Mouse (Mus musculus) intestine, postnatal 0 days (tissue): Measurements from ENCODE around the gene Gm26920. TPM values are rescaled to one million over a fixed set of nuclear protein-coding genes. Genes with fewer than 3 reads are reported as not detected.

Experiments
- ATAC-seq: fragments of 200-750 bp; cut with Nextera tagmentation; 2 replicates; pipeline ENCODE4 v1.8.0; 2017; ENCODE audit warnings: mild to moderate bottlenecking, moderate TSS enrichment, moderate library complexity
- H3K27ac ChIP-seq: fragments of 300-500 bp; sonication (generic); 2 replicates; pipeline ENCODE4 v1.5.1; 2014; ENCODE audit warnings: mild to moderate bottlenecking, low read depth, low read length, moderate library complexity
- H3K27me3 ChIP-seq: fragments of 300-500 bp; sonication (generic); replicated peaks from 2 replicates; pipeline ENCODE4 v1.6.1; 2014; ENCODE audit warnings: low read length, mixed read lengths; ENCODE audit not compliant: control insufficient read depth, insufficient read depth
- H3K36me3 ChIP-seq: fragments of 300-500 bp; sonication (generic); 2 replicates; pipeline ENCODE4 v1.6.1; 2014; ENCODE audit warnings: mild to moderate bottlenecking, moderate library complexity; ENCODE audit not compliant: control insufficient read depth, insufficient read depth
- H3K4me1 ChIP-seq: fragments of 300-500 bp; sonication (generic); replicated peaks from 2 replicates; pipeline ENCODE4 v1.6.1; 2014; ENCODE audit warnings: antibody characterized with exemption, low read length, mixed read lengths; ENCODE audit not compliant: control insufficient read depth, insufficient read depth
- H3K4me2 ChIP-seq: fragments of 300-500 bp; sonication (generic); replicated peaks from 2 replicates; pipeline ENCODE4 v1.6.1; 2014; ENCODE audit warnings: low read depth, mild to moderate bottlenecking, moderate library complexity
- H3K4me3 ChIP-seq: fragments of 300-500 bp; sonication (generic); 2 replicates; pipeline ENCODE4 v1.5.1; 2014; ENCODE audit warnings: low read depth, low read length
- H3K9ac ChIP-seq: fragments of 300-500 bp; sonication (generic); 2 replicates; pipeline ENCODE4 v1.6.1; 2014; ENCODE audit warnings: mild to moderate bottlenecking, low read depth, low read length
- H3K9me3 ChIP-seq: fragments of 300-500 bp; sonication (generic); 2 replicates; pipeline ENCODE4 v1.6.1; 2016; ENCODE audit warnings: mixed run types; ENCODE audit not compliant: control insufficient read depth
- CTCF ChIP-seq: sonication (generic); IDR thresholded peaks from 2 replicates; pipeline ENCODE4 v1.5.1; 2016; ENCODE audit warnings: low read depth, mild to moderate bottlenecking, control low read depth, antibody characterized with exemption, moderate library complexity
- WGBS: fragments of 180-500 bp; shearing (Covaris S2); extraction: QIAGEN DNeasy Blood & Tissue Kit; methylation state at CpG from one replicate; pipeline ENCODE4 v1.1.7; 2014; 5-methylcytosine and 5-hydroxymethylcytosine counted together
- polyA plus RNA-seq: library from polyadenylated mRNA; unstranded; fragments of >200 nt; fragmentation: Nextera tagmentation; extraction: Ambion mirVana; gene quantifications from 2 replicates; pipeline ENCODE4 v1.2.1, GENCODE M21; 2015

Gm26920 gene
- polyA plus RNA-seq, 1 experiment from 2014 or later = not detected

- H3K36me3 ChIP-seq = 0 out of 2 replicates have a peak, but pooled peaks cover 3% of the 10 kb centered on the region
- H3K27ac ChIP-seq = 0 out of 2 replicates have a peak overlapping the region, but pooled peaks have one; percentile 16
- ATAC-seq = no peak
- H3K27me3 ChIP-seq = no peaks in the 10 kb centered on the region
- peak overlapping the region; percentile 80 for H3K4me2 ChIP-seq
- peak overlapping the region; percentile 59 for H3K4me3 ChIP-seq
- peak; percentile 70 for TF ChIP-seq CTCF
- 0 out of 2 replicates have a peak, but pooled peaks cover 4% of the 10 kb centered on the region for H3K4me1 ChIP-seq
- 0 out of 2 replicates have a peak overlapping the region, but pooled peaks have one; percentile 73 for H3K9ac ChIP-seq
- no peaks in the 10 kb centered on the region for H3K9me3 ChIP-seq
- WGBS = 9% methylated on average over 9 of the region's 9 CpGs
These were observed 868 bp upstream of the Gm26920 start for GRCm38 (mm10) chr7:30090970-30091585.

- no peak for ATAC-seq
- no peaks in the 10 kb centered on the region for H3K27me3 ChIP-seq
- peak overlapping the region; percentile 73; the same call in 1 of the 2 replicates for H3K9ac ChIP-seq
- H3K9me3 ChIP-seq = no peaks in the 10 kb centered on the region
- H3K27ac ChIP-seq = no peak overlapping the region
- H3K4me2 ChIP-seq = peak overlapping the region; percentile 80
- 0 out of 2 replicates have a peak, but pooled peaks cover 4% of the 10 kb centered on the region for H3K4me1 ChIP-seq
- WGBS = 22% methylated on average over 6 of the region's 6 CpGs
- H3K4me3 ChIP-seq = peak overlapping the region; percentile 59
- peaks cover 11% of the 10 kb centered on the region; the same call in 1 of the 2 replicates for H3K36me3 ChIP-seq
- TF ChIP-seq CTCF = no peak
These were observed 805 bp downstream of the Gm26920 start for GRCm38 (mm10) chr7:30089405-30089804.

GRCm38 (mm10) chr7:30086524-30086923, 3.7 kb downstream of the Gm26920 start:
- no peak for TF ChIP-seq CTCF
- H3K9me3 ChIP-seq = no peaks in the 10 kb centered on the region
- H3K4me2 ChIP-seq = no peak overlapping the region
- no peak overlapping the region for H3K27ac ChIP-seq
- no peaks in the 10 kb centered on the region for H3K4me1 ChIP-seq
- no peak for ATAC-seq
- no peaks in the 10 kb centered on the region for H3K27me3 ChIP-seq
- H3K36me3 ChIP-seq = peaks cover 11% of the 10 kb centered on the region; the same call in 1 of the 2 replicates
- H3K4me3 ChIP-seq = no peak overlapping the region
- WGBS = 86% methylated on average over 9 of the region's 9 CpGs
- H3K9ac ChIP-seq = no peak overlapping the region

- Histone ChIP-seq H3K27me3 (no peaks in the 10 kb centered on the region), H3K36me3 (peaks cover 8% of the 10 kb centered on the region; the same call in 1 of the 2 replicates), H3K4me3 (peak within 1 kb of the TSS; percentile 71), H3K4me2 (peak within 1 kb of the TSS; percentile 99), H3K27ac (no peak within 1 kb of the TSS), H3K9ac (peak within 1 kb of the TSS; percentile 46), H3K9me3 (no peaks in the 10 kb centered on the region), H3K4me1 (no peaks in the 10 kb centered on the region)
- WGBS = under 1% methylated on average over 50 of the region's 50 CpGs
- peak; percentile 81 for ATAC-seq
- TF ChIP-seq CTCF = no peak
These were observed 17.8 kb downstream of the Gm26920 start, which contains the start of gene Zfp82 for GRCm38 (mm10) chr7:30072146-30073028. Gene Zfp82, minus strand, starts transcription at chr7:30072900.

GRCm38 (mm10) chr7:30064622-30065021, 25.6 kb downstream of the Gm26920 start:
- TF ChIP-seq CTCF = peak; percentile 42; the same call in 1 of the 2 replicates
- peaks cover 18% of the 10 kb centered on the region; the same call in 1 of the 2 replicates for H3K36me3 ChIP-seq
- no peaks in the 10 kb centered on the region for H3K4me1 ChIP-seq
- H3K9me3 ChIP-seq = no peaks in the 10 kb centered on the region
- no peak overlapping the region for H3K27ac ChIP-seq
- no peak overlapping the region for H3K4me3 ChIP-seq
- H3K4me2 ChIP-seq = no peak overlapping the region
- no peak for ATAC-seq
- no peaks in the 10 kb centered on the region for H3K27me3 ChIP-seq
- H3K9ac ChIP-seq = no peak overlapping the region
- WGBS = 82% methylated on average over 5 of the region's 5 CpGs

GRCm38 (mm10) chr7:30062478-30062877, 27.7 kb downstream of the Gm26920 start:
- peak; percentile 59 for TF ChIP-seq CTCF
- H3K4me3 ChIP-seq = no peak overlapping the region
- H3K27ac ChIP-seq = no peak overlapping the region
- 83% methylated on average over 5 of the region's 5 CpGs for WGBS
- ATAC-seq = no peak
- H3K9ac ChIP-seq = no peak overlapping the region
- no peaks in the 10 kb centered on the region for H3K9me3 ChIP-seq
- peaks cover 12% of the 10 kb centered on the region; the same call in 1 of the 2 replicates for H3K36me3 ChIP-seq
- H3K27me3 ChIP-seq = no peaks in the 10 kb centered on the region
- no peaks in the 10 kb centered on the region for H3K4me1 ChIP-seq
- no peak overlapping the region for H3K4me2 ChIP-seq
